Comparison of ENCODE assay signal across 11 mouse cellular contexts in the genomic region with DNA sequence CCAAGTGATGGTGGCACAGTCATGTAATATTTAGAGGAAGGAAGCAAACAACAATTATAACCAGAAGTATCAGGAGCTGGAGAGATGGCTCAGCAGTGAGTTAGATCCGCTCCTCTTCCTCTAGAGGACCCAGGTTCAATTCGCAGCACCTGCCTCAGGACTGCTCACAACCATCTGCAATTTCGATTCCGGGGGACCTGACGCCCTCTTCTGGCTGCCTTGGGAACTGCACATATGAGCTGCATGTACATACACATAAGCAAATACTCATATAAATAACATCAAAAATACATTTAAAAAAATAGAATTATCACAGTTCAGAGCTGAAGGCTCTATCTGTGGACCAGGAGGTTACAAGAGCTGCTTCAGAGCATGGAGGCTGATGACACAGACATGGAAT.
DNase-seq lines count a peak whose midpoint lies in the region; ATAC-seq and TF ChIP-seq lines count a peak whose summit lies in the region.
"Had no signal": no experiment of that assay in that cellular context is flagged by ENCODE, and none has a peak within 500 bp of the region (broad histone marks: within the 10 kb centered on the region; RNA-seq: fewer than 3 reads in every experiment).

No protein-coding gene starts in this region.

- no peaks in the 10 kb centered on the region for H3K4me1 ChIP-seq in cerebellum, adult 2 months (ENCODE audit: control insufficient read depth, insufficient read depth, low read length)
- H3K4me1 ChIP-seq in lung, embryonic 16.5 days (replicated peaks; ENCODE audit: control insufficient read depth, insufficient read depth, low read length) = peaks cover 15% of the 10 kb centered on the region
- H3K4me1 ChIP-seq in intestine, embryonic 14.5 days (replicated peaks; ENCODE audit: control insufficient read depth, insufficient read depth, low read length) = peaks cover 43% of the 10 kb centered on the region
- peaks cover 17% of the 10 kb centered on the region for H3K4me1 ChIP-seq in midbrain, embryonic 13.5 days (replicated peaks)
- H3K4me1 ChIP-seq in kidney, embryonic 15.5 days = peaks cover 39% of the 10 kb centered on the region

- no peak overlapping the region for H3K4me3 ChIP-seq in cerebellum, adult 2 months (replicated peaks; ENCODE audit: insufficient read depth, low read depth, low read length)
- H3K4me3 ChIP-seq in lung, embryonic 16.5 days (ENCODE audit: low read length) = no peak overlapping the region
- no peak overlapping the region for H3K4me3 ChIP-seq in intestine, embryonic 14.5 days (ENCODE audit: low read depth, low read length)
- H3K4me3 ChIP-seq in midbrain, embryonic 13.5 days (replicated peaks) = no peak overlapping the region
- H3K4me3 ChIP-seq in kidney, embryonic 15.5 days (replicated peaks) = no peak overlapping the region
- H3K4me3 ChIP-seq: heart, embryonic 15.5 days had no signal

- H3K9me3 ChIP-seq in lung, embryonic 16.5 days (ENCODE audit: control insufficient read depth, low read length) = 0 out of 2 replicates have a peak, but pooled peaks cover 3% of the 10 kb centered on the region
- H3K9me3 ChIP-seq in intestine, embryonic 14.5 days (ENCODE audit: control insufficient read depth, low read length) = no peaks in the 10 kb centered on the region; the same call in 1 of the 2 replicates
- no peaks in the 10 kb centered on the region for H3K9me3 ChIP-seq in midbrain, embryonic 13.5 days
- H3K9me3 ChIP-seq in kidney, embryonic 15.5 days (replicated peaks) = no peaks in the 10 kb centered on the region
- H3K9me3 ChIP-seq: heart, embryonic 15.5 days had no signal

- H3K9ac ChIP-seq in lung, embryonic 16.5 days (ENCODE audit: low read length) = no peak overlapping the region
- H3K9ac ChIP-seq in intestine, embryonic 14.5 days (ENCODE audit: low read length) = no peak overlapping the region
- no peak overlapping the region for H3K9ac ChIP-seq in midbrain, embryonic 13.5 days (replicated peaks)
- no peak overlapping the region for H3K9ac ChIP-seq in kidney, embryonic 15.5 days
- H3K9ac ChIP-seq: heart, embryonic 15.5 days had no signal

- H3K27ac ChIP-seq in cerebellum, adult 2 months (ENCODE audit: insufficient read depth, low read length) = no peak overlapping the region
- peak overlapping the region; percentile 59; the same call in 1 of the 2 replicates for H3K27ac ChIP-seq in lung, embryonic 16.5 days (ENCODE audit: low read length)
- peak overlapping the region; percentile 60 for H3K27ac ChIP-seq in intestine, embryonic 14.5 days (ENCODE audit: low read depth)
- no peak overlapping the region for H3K27ac ChIP-seq in midbrain, embryonic 13.5 days
- H3K27ac ChIP-seq in kidney, embryonic 15.5 days = no peak overlapping the region; the same call in 1 of the 2 replicates

- no peaks in the 10 kb centered on the region for H3K27me3 ChIP-seq in cerebellum, adult 2 months (ENCODE audit: control insufficient read depth, insufficient read depth, low read length)
- H3K27me3 ChIP-seq in lung, embryonic 16.5 days (ENCODE audit: control insufficient read depth, insufficient read depth, low read depth, low read length) = peaks cover 5% of the 10 kb centered on the region; the same call in 1 of the 2 replicates
- no peaks in the 10 kb centered on the region for H3K27me3 ChIP-seq in intestine, embryonic 14.5 days (replicated peaks; ENCODE audit: control insufficient read depth, insufficient read depth, low read length)
- peaks cover 7% of the 10 kb centered on the region; the same call in 1 of the 2 replicates for H3K27me3 ChIP-seq in midbrain, embryonic 13.5 days
- peaks cover under 1% of the 10 kb centered on the region; the same call in 1 of the 2 replicates for H3K27me3 ChIP-seq in kidney, embryonic 15.5 days
- H3K27me3 ChIP-seq: heart, embryonic 15.5 days had no signal

- no peak overlapping the region for H3K4me2 ChIP-seq in lung, embryonic 16.5 days (ENCODE audit: low read depth, low read length)
- no peak overlapping the region for H3K4me2 ChIP-seq in intestine, embryonic 14.5 days (ENCODE audit: low read length)
- H3K4me2 ChIP-seq in midbrain, embryonic 13.5 days (replicated peaks) = no peak overlapping the region
- H3K4me2 ChIP-seq in kidney, embryonic 15.5 days = no peak overlapping the region
- H3K4me2 ChIP-seq: heart, embryonic 15.5 days had no signal

- TF ChIP-seq POLR2A in cerebellum, adult 2 months (IDR thresholded peaks at IDR 0.05; ENCODE audit: borderline replicate concordance, insufficient read depth, low read length) = no peak

- no peak for DNase-seq in cerebellum, adult 2 months
- DNase-seq in cerebellum, postnatal 36 days = no peak
- DNase-seq in lung, adult 18-20 months = no peak
- DNase-seq in intestine, embryonic 14.5 days (ENCODE audit: low spot score) = no peak
- DNase-seq in thymus, postnatal 25 days = peak; percentile 6
- DNase-seq: cerebellum, adult 9-11 months; right cerebral cortex, postnatal 14 days had no signal

- no peaks in the 10 kb centered on the region for H3K36me3 ChIP-seq in lung, embryonic 16.5 days (ENCODE audit: control insufficient read depth, insufficient read depth, low read length)
- no peaks in the 10 kb centered on the region for H3K36me3 ChIP-seq in intestine, embryonic 14.5 days (ENCODE audit: control insufficient read depth, insufficient read depth, low read length)
- H3K36me3 ChIP-seq in midbrain, embryonic 13.5 days = no peaks in the 10 kb centered on the region
- H3K36me3 ChIP-seq in kidney, embryonic 15.5 days = no peaks in the 10 kb centered on the region
- H3K36me3 ChIP-seq: heart, embryonic 15.5 days had no signal

- ATAC-seq in lung, embryonic 16.5 days (ENCODE audit: low read depth) = no peak
- ATAC-seq in intestine, embryonic 14.5 days (replicated peaks; ENCODE audit: low FRiP score, low TSS enrichment, low read depth) = no peak
- ATAC-seq in midbrain, embryonic 13.5 days = no peak
- ATAC-seq in kidney, embryonic 15.5 days (replicated peaks; ENCODE audit: low FRiP score) = no peak

- 75% methylated on average over 5 of the region's 5 CpGs for WGBS in cerebellum, adult 2 months
- WGBS in lung, embryonic 16.5 days = 82% methylated on average over 5 of the region's 5 CpGs
- WGBS in intestine, embryonic 14.5 days = 83% methylated on average over 5 of the region's 5 CpGs
- WGBS in midbrain, embryonic 13.5 days = 82% methylated on average over 5 of the region's 5 CpGs
- 85% methylated on average over 5 of the region's 5 CpGs for WGBS in kidney, embryonic 15.5 days

- TF ChIP-seq CTCF in cerebellum, adult 2 months (IDR thresholded peaks at IDR 0.05; ENCODE audit: borderline replicate concordance, insufficient read depth, low read depth, low read length) = 0 out of 2 replicates have a peak, but pooled peaks have one; percentile 2

Comparison
In these comparisons a context has a peak if more than half of its experiments do, and no peak if none do; other contexts are left out.
1. H3K27ac ChIP-seq: peak in lung, embryonic 16.5 days (single experiment) and intestine, embryonic 14.5 days (single experiment); none in cerebellum, adult 2 months (single experiment), midbrain, embryonic 13.5 days (single experiment) and kidney, embryonic 15.5 days (single experiment).